Comparison of ENCODE assay signal across 8 mouse cellular contexts in the genomic region with DNA sequence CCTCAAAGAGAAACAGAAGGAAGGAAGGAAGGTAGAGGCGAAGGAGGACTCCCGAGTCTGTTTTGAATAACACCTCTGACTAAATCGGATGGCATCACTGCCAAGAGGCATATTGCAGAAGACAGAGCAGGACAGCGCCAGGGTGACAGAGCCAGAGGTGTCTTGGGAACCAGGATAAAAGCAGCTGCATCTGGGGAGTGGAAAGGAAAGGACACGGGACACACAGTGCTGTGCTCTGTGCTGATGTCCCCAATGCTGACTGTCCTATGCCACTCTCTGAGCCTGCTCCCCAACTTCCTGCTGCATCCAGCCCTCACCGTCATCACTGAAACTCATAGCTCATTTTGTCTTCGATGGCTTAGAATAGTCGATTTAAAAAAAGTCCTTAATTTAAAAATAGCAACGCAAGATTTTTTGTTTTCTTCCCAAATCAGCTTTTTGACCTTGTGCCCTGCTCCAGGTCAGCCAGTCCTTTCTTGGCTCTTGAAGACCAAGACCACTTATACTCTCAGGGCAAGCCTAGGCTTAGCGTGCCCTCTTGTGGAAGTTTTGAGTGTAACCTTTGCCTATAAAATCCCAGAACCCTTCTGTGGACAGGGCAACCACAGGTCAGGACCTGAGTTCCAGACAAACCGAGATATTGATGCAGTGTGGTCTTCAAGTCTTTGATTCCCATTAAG. TPM values are rescaled to one million over a fixed set of nuclear protein-coding genes. Genes with fewer than 3 reads are reported as not detected.
A peak's percentile ranks its signal among the peaks of the same experiment; 100 is the strongest.
DNase-seq lines count a peak whose midpoint lies in the region; ATAC-seq and TF ChIP-seq lines count a peak whose summit lies in the region.

No protein-coding gene starts in this region.

- 33% methylated on average over 11 of the region's 11 CpGs for WGBS in neural tube, embryonic 15.5 days
- WGBS in heart, adult 2 months, result 11% methylated on average over 11 of the region's 11 CpGs
- 16% methylated on average over 11 of the region's 11 CpGs for WGBS in limb, embryonic 15.5 days

- TF ChIP-seq CTCF in heart, adult 2 months (IDR thresholded peaks at IDR 0.05), result peak; percentile 96

- no peak overlapping the region; the same call in 1 of the 2 replicates for H3K4me2 ChIP-seq in neural tube, embryonic 15.5 days
- H3K4me2 ChIP-seq in limb, embryonic 15.5 days, result peak overlapping the region; percentile 22

- no peak overlapping the region for H3K27ac ChIP-seq in neural tube, embryonic 15.5 days (replicated peaks)
- H3K27ac ChIP-seq in heart, adult 2 months, result peak overlapping the region; percentile 40
- peak overlapping the region; percentile 48; the same call in 1 of the 2 replicates for H3K27ac ChIP-seq in limb, embryonic 15.5 days

- TF ChIP-seq EP300 in heart, adult 2 months (IDR thresholded peaks at IDR 0.05; ENCODE audit: insufficient read depth, low read depth, low read length), result peak; percentile 88; the same call in 1 of the 2 replicates

- no peak overlapping the region for H3K4me3 ChIP-seq in neural tube, embryonic 15.5 days (replicated peaks)
- H3K4me3 ChIP-seq in heart, adult 2 months, result 0 out of 2 replicates have a peak overlapping the region, but pooled peaks have one; percentile 16
- H3K4me3 ChIP-seq in limb, embryonic 15.5 days, result no peak overlapping the region

- TF ChIP-seq POLR2A in heart, adult 2 months (IDR thresholded peaks at IDR 0.05; ENCODE audit: insufficient read depth, low read depth, low read length), result no peak

- no peak overlapping the region for H3K9ac ChIP-seq in neural tube, embryonic 15.5 days (replicated peaks)
- no peak overlapping the region for H3K9ac ChIP-seq in heart, adult 2 months (ENCODE audit: low read depth, low read length)
- H3K9ac ChIP-seq in limb, embryonic 15.5 days, result no peak overlapping the region

- no peaks in the 10 kb centered on the region for H3K9me3 ChIP-seq in neural tube, embryonic 15.5 days (replicated peaks)
- no peaks in the 10 kb centered on the region for H3K9me3 ChIP-seq in limb, embryonic 15.5 days

- DNase-seq in neural tube, embryonic 10.5 days (ENCODE audit: extremely low spot score, low spot score), result peak; percentile 64
- peak; percentile 23 for DNase-seq in cerebellum, adult 9-11 months
- peak; percentile 60 to 70 for DNase-seq in heart, adult 2 months
- peak; percentile 43 for DNase-seq in kidney, adult 11 months
- DNase-seq in retina, adult 2 months (ENCODE audit: low read depth, low spot score), result peak; percentile 33

- peaks cover 14% of the 10 kb centered on the region for H3K27me3 ChIP-seq in neural tube, embryonic 15.5 days (replicated peaks)
- peaks cover 2% of the 10 kb centered on the region; the same call in 1 of the 2 replicates for H3K27me3 ChIP-seq in heart, adult 2 months (ENCODE audit: control insufficient read depth, insufficient read depth, low read length)
- peaks cover 8% of the 10 kb centered on the region for H3K27me3 ChIP-seq in limb, embryonic 15.5 days

- no peak for ATAC-seq in neural tube, embryonic 15.5 days (ENCODE audit: low FRiP score)
- ATAC-seq in limb, embryonic 15.5 days (ENCODE audit: insufficient number of reproducible peaks, low FRiP score, low TSS enrichment, low read depth), result no peak
- ATAC-seq in inflammation-experienced regulatory T-cells, adult 6 months, result no peak

- H3K36me3 ChIP-seq in neural tube, embryonic 15.5 days, result no peaks in the 10 kb centered on the region
- H3K36me3 ChIP-seq in heart, adult 2 months (ENCODE audit: control insufficient read depth, insufficient read depth, low read length), result no peaks in the 10 kb centered on the region
- H3K36me3 ChIP-seq in limb, embryonic 15.5 days, result no peaks in the 10 kb centered on the region

- intact Hi-C loops in heart, adult 2 months (cut with DNase I), result loop anchor here (1.0 to 5.0 kb wide), 3 partner anchors 69 to 424 kb away; no protein-coding TSS in a partner anchor

- no peaks in the 10 kb centered on the region for H3K79me2 ChIP-seq in heart, adult 2 months (replicated peaks; ENCODE audit: control insufficient read depth, insufficient read depth, low read length)

- H3K4me1 ChIP-seq in neural tube, embryonic 15.5 days, result peaks cover 12% of the 10 kb centered on the region
- H3K4me1 ChIP-seq in heart, adult 2 months (ENCODE audit: control insufficient read depth, insufficient read depth, low read length), result peaks cover 3% of the 10 kb centered on the region
- H3K4me1 ChIP-seq in limb, embryonic 15.5 days, result peaks cover 17% of the 10 kb centered on the region

RNA-seq across cellular contexts. Expression of a gene that starts 0.7 kb away (rescaled TPM):
- polyA plus RNA-seq in neural tube, embryonic 15.5 days (2015; fragmentation: Nextera tagmentation; extraction: Ambion mirVana), result 0.47 TPM in 1 of 2 replicates, not detected in the other
- not detected for total RNA-seq in heart, adult 2 months (2021)
- 0.14 and 0.23 TPM in 2 replicates for polyA plus RNA-seq in heart, adult 2 months (2012; rRNA removed)
- 10.2 and 11.8 TPM in 2 replicates for polyA plus RNA-seq in limb, embryonic 15.5 days (2015; fragmentation: Nextera tagmentation; extraction: Ambion mirVana)
- not detected for polyA plus RNA-seq in inflammation-experienced regulatory T-cells, adult 6 months (2017; shearing (Covaris generic))

RNA-seq across cellular contexts. Expression of a gene that starts 28.8 kb away (rescaled TPM):
- 9.4 and 16.3 TPM in 2 replicates for polyA plus RNA-seq in neural tube, embryonic 15.5 days (2015; fragmentation: Nextera tagmentation; extraction: Ambion mirVana)
- total RNA-seq in heart, adult 2 months (2021), result 10 to 100 TPM in 1 of 2 experiments, 1 to 10 TPM in 1; 6.8 to 11.8 TPM
- polyA plus RNA-seq in heart, adult 2 months (2012; rRNA removed), result 15.1 and 24.0 TPM in 2 replicates
- 78.4 and 102 TPM in 2 replicates for polyA plus RNA-seq in limb, embryonic 15.5 days (2015; fragmentation: Nextera tagmentation; extraction: Ambion mirVana)
- 1 to 10 TPM in 1 of 3 experiments, under 1 TPM in 1, not detected in 1; 0.28 to 1.3 TPM for polyA plus RNA-seq in inflammation-experienced regulatory T-cells, adult 6 months (2017; shearing (Covaris generic))
